Mouse (Mus musculus): ENCODE measurements around the gene Usp40. TPM values are rescaled to one million over a fixed set of nuclear protein-coding genes. Genes with fewer than 3 reads are reported as not detected.

Usp40 gene
- polyA plus RNA-seq, 1 experiment from 2014 or later: 34.3 TPM

DNA sequence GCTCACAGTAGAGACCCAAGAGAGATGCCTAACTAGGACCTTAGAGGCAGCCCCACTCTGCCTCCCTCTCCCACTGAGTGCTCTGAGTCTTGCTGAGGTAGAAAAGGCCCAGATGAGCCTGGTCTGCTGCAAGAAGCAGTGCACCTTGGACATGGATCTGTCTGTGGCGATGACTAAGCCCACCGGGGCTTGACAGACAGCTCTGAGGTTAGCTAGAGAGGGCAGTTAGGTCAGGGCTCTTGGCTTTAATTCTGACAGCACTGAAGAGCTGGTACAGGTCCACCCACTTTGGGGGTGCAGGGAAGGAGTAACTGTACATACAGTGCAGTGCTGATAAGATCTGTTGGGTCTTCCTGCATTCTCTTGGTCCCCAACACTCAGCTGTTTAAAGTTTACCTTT is 72.8 kb downstream of the Usp40 start:
- Histone ChIP-seq H3K9ac (ENCODE audit: low read length) (no peak overlapping the region), H3K36me3 (ENCODE audit: control insufficient read depth, insufficient read depth, low read length) (no peaks in the 10 kb centered on the region; the same call in 1 of the 2 replicates), H3K27me3 (ENCODE audit: control insufficient read depth, insufficient read depth, low read length) (no peaks in the 10 kb centered on the region), H3K4me2 (ENCODE audit: low read depth, low read length, severe bottlenecking) (no peak overlapping the region), H3K4me1 (replicated peaks; ENCODE audit: control insufficient read depth, insufficient read depth, low read length) (no peaks in the 10 kb centered on the region), H3K9me3 (ENCODE audit: control insufficient read depth, low read length) (no peaks in the 10 kb centered on the region), H3K4me3 (ENCODE audit: low read depth, low read length) (no peak overlapping the region), H3K27ac (ENCODE audit: low read depth, low read length) (no peak overlapping the region)
- DNase-seq (ENCODE audit: low spot score) (no peak), ATAC-seq (replicated peaks; ENCODE audit: low FRiP score) (no peak)
- WGBS: 100% methylated on average over 2 of the region's 2 CpGs

DNA sequence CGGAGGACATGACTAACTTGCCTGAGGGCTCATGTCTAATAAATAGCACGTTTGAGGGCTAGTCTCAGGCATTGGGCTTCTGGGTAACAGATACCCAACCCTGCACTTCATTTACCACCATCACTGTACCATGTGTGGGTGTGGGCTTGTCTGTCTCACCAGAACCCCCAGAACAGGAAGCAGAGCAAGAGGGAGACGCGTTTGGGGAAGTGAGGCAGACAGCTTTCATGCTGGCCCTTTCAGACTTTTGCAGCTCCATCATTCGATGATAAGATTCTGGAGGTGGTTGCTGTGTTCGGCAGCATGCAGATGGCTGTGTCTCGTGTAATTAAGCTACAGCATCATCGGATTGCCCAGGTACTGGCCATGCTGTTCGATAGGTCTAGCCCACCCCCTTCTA is 73.3 kb downstream of the Usp40 start:
- H3K4me2 ChIP-seq (ENCODE audit: low read depth, low read length, severe bottlenecking): no peak overlapping the region
- H3K4me1 ChIP-seq (replicated peaks; ENCODE audit: control insufficient read depth, insufficient read depth, low read length): no peaks in the 10 kb centered on the region
- H3K36me3 ChIP-seq (ENCODE audit: control insufficient read depth, insufficient read depth, low read length): no peaks in the 10 kb centered on the region; the same call in 1 of the 2 replicates
- DNase-seq (ENCODE audit: low spot score) (no peak), ATAC-seq (replicated peaks; ENCODE audit: low FRiP score) (no peak)
- no peaks in the 10 kb centered on the region for H3K9me3 ChIP-seq (ENCODE audit: control insufficient read depth, low read length)
- H3K9ac ChIP-seq (ENCODE audit: low read length): no peak overlapping the region
- no peak overlapping the region for H3K27ac ChIP-seq (ENCODE audit: low read depth, low read length)
- no peaks in the 10 kb centered on the region for H3K27me3 ChIP-seq (ENCODE audit: control insufficient read depth, insufficient read depth, low read length)
- H3K4me3 ChIP-seq (ENCODE audit: low read depth, low read length): no peak overlapping the region
- WGBS: 87% methylated on average over 9 of the region's 9 CpGs

DNA sequence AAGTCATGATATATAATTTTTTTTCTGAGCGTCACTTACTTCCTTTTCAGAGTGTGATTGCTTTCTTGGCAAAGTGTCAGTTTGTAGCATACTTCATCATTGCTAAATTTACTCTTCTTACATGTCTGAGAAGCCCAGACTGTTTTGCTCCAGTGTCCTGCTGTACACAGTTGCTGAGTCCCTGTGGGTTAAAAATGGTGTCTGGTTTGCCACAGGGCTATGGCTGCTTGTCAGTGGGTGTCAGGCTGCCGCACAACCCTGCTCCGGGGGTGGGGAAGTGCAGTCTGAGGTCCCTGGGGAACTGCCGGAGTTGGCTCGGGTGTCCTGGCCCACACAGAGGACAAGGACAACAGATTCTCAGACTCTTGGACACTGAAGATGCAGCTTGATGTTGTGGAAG is 75.3 kb downstream of the Usp40 start:
- no peaks in the 10 kb centered on the region for H3K4me1 ChIP-seq (replicated peaks; ENCODE audit: control insufficient read depth, insufficient read depth, low read length)
- H3K27me3 ChIP-seq (ENCODE audit: control insufficient read depth, insufficient read depth, low read length): no peaks in the 10 kb centered on the region
- whole genome bisulfite sequencing: 84% methylated on average over 5 of the region's 5 CpGs
- no peak overlapping the region for H3K4me2 ChIP-seq (ENCODE audit: low read depth, low read length, severe bottlenecking)
- no peak overlapping the region for H3K27ac ChIP-seq (ENCODE audit: low read depth, low read length)
- DNase-seq (ENCODE audit: low spot score) (no peak), ATAC-seq (replicated peaks; ENCODE audit: low FRiP score) (no peak)
- H3K4me3 ChIP-seq (ENCODE audit: low read depth, low read length): no peak overlapping the region
- H3K9me3 ChIP-seq (ENCODE audit: control insufficient read depth, low read length): no peaks in the 10 kb centered on the region
- no peaks in the 10 kb centered on the region; the same call in 1 of the 2 replicates for H3K36me3 ChIP-seq (ENCODE audit: control insufficient read depth, insufficient read depth, low read length)
- H3K9ac ChIP-seq (ENCODE audit: low read length): no peak overlapping the region

DNA sequence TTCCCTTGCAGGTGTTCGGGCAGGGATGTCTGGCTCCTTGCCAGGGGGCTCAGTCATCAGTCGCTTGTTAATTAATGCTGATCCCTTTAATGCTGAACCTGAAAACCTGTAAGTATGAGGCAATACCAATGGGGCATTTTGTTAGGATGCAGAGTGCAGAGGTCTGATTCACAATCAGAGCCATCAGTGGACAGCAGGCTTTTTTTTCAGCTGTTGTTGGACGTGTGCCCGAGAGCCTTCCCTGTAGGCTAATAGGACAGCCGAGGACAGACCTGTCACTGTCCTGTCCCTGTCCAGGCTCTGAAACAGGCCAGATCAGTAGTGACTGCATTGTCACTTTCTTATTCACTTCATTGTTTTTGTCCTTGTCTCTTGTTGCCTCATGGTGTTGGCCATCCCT is 78.6 kb downstream of the Usp40 start:
- Histone ChIP-seq H3K4me2 (ENCODE audit: low read depth, low read length, severe bottlenecking) (no peak overlapping the region), H3K4me3 (ENCODE audit: low read depth, low read length) (no peak overlapping the region), H3K27ac (ENCODE audit: low read depth, low read length) (no peak overlapping the region), H3K9me3 (ENCODE audit: control insufficient read depth, low read length) (no peaks in the 10 kb centered on the region), H3K27me3 (ENCODE audit: control insufficient read depth, insufficient read depth, low read length) (no peaks in the 10 kb centered on the region), H3K36me3 (ENCODE audit: control insufficient read depth, insufficient read depth, low read length) (no peaks in the 10 kb centered on the region; the same call in 1 of the 2 replicates), H3K4me1 (replicated peaks; ENCODE audit: control insufficient read depth, insufficient read depth, low read length) (no peaks in the 10 kb centered on the region), H3K9ac (ENCODE audit: low read length) (no peak overlapping the region)
- ATAC-seq (replicated peaks; ENCODE audit: low FRiP score): no peak
- DNase-seq (ENCODE audit: low spot score): no peak
- WGBS: 82% methylated on average over 5 of the region's 5 CpGs

DNA sequence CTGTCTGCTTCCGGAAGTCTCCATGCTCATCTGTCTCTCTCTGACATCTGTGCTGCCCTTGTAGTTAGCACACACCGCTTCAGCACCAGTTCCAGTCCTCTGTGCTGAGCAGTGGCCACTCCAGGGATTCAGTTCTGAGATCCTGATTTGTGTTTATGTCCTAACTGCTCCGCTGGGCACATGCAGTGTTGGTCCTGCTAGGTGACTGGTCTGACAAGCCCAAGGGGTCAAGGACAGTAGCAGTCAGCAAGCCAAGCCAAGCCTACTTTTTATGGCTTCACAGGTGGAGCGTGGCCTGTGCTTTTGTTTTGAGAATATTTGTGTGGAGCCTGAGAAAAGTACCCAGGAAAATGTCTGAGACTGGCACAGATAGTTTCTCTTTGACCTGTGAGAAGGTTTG is 83.5 kb downstream of the Usp40 start:
- no peak for ATAC-seq (replicated peaks; ENCODE audit: low FRiP score)
- no peak overlapping the region for H3K27ac ChIP-seq (ENCODE audit: low read depth, low read length)
- 93% methylated on average over 4 of the region's 4 CpGs for WGBS
- H3K27me3 ChIP-seq (ENCODE audit: control insufficient read depth, insufficient read depth, low read length): no peaks in the 10 kb centered on the region
- DNase-seq (ENCODE audit: low spot score): no peak
- H3K9me3 ChIP-seq (ENCODE audit: control insufficient read depth, low read length): no peaks in the 10 kb centered on the region
- no peaks in the 10 kb centered on the region for H3K4me1 ChIP-seq (replicated peaks; ENCODE audit: control insufficient read depth, insufficient read depth, low read length)
- H3K4me2 ChIP-seq (ENCODE audit: low read depth, low read length, severe bottlenecking): no peak overlapping the region
- H3K4me3 ChIP-seq (ENCODE audit: low read depth, low read length): no peak overlapping the region
- H3K9ac ChIP-seq (ENCODE audit: low read length): no peak overlapping the region
- H3K36me3 ChIP-seq (ENCODE audit: control insufficient read depth, insufficient read depth, low read length): no peaks in the 10 kb centered on the region; the same call in 1 of the 2 replicates

DNA sequence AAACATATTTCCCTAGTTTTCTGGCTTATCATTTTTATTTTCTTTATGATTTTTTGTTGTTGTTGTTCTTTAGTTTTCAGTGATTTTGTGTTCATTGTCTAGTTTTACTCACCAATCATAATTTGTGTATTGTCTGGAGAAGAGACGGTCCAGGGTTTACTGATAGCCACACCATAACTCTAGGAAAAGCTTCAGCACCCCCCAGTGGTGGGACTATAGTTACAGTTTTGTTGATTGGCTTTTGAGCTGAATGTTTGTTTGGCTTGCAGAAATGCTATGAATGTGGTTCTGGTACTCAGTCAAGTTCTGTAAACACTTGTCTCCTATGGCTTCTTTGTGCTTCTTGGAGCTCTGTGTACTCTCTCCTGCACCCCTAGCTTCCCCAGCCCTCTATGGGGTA is 85.7 kb downstream of the Usp40 start:
- no peaks in the 10 kb centered on the region for H3K4me1 ChIP-seq (replicated peaks; ENCODE audit: control insufficient read depth, insufficient read depth, low read length)
- no peak for DNase-seq (ENCODE audit: low spot score)
- WGBS: 85% methylated on average over 1 of the region's 1 CpGs

DNA sequence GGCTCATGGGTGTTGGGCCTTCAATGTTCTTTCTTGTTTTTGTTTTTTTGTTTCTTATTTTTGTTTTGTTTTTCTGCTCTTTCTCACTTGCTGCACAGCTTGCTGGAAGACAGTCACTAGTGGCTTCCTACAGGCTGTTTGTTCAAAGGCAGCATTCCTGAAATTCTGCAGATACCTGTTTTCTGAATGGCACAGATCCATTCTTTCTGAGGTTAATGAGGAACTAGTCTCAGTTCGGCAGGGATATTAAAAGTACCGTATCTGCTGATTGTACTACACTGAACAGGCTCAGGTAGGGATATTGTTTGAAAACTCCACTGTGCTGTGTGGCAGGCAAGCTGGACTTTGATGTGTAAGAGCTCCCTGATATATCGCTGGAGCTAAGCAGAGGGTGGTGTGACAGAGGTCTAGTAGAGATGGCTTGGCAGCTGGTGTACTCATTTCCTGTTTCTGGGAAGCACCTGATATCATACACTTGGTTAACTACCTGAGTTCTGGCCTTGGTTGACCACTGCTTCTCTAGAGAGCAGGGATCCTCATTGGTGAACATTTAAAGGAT is 88.2 kb downstream of the Usp40 start:
- WGBS: 86% methylated on average over 3 of the region's 3 CpGs
- Histone ChIP-seq H3K4me1 (replicated peaks; ENCODE audit: control insufficient read depth, insufficient read depth, low read length) (no peaks in the 10 kb centered on the region), H3K9ac (ENCODE audit: low read length) (no peak overlapping the region), H3K4me2 (ENCODE audit: low read depth, low read length, severe bottlenecking) (no peak overlapping the region), H3K9me3 (ENCODE audit: control insufficient read depth, low read length) (no peaks in the 10 kb centered on the region), H3K27ac (ENCODE audit: low read depth, low read length) (no peak overlapping the region), H3K36me3 (ENCODE audit: control insufficient read depth, insufficient read depth, low read length) (no peaks in the 10 kb centered on the region; the same call in 1 of the 2 replicates), H3K27me3 (ENCODE audit: control insufficient read depth, insufficient read depth, low read length) (no peaks in the 10 kb centered on the region), H3K4me3 (ENCODE audit: low read depth, low read length) (no peak overlapping the region)
- no peak for ATAC-seq (replicated peaks; ENCODE audit: low FRiP score)
- no peak for DNase-seq (ENCODE audit: low spot score)

More for the DNA sequence above, 85.7 kb downstream of the Usp40 start:
- H3K27ac ChIP-seq (ENCODE audit: low read depth, low read length): no peak overlapping the region
- H3K4me3 ChIP-seq (ENCODE audit: low read depth, low read length): no peak overlapping the region
- no peaks in the 10 kb centered on the region; the same call in 1 of the 2 replicates for H3K36me3 ChIP-seq (ENCODE audit: control insufficient read depth, insufficient read depth, low read length)
- no peak overlapping the region for H3K9ac ChIP-seq (ENCODE audit: low read length)
- no peak for ATAC-seq (replicated peaks; ENCODE audit: low FRiP score)
- no peaks in the 10 kb centered on the region for H3K9me3 ChIP-seq (ENCODE audit: control insufficient read depth, low read length)
- H3K27me3 ChIP-seq (ENCODE audit: control insufficient read depth, insufficient read depth, low read length): no peaks in the 10 kb centered on the region
- no peak overlapping the region for H3K4me2 ChIP-seq (ENCODE audit: low read depth, low read length, severe bottlenecking)

DNA sequence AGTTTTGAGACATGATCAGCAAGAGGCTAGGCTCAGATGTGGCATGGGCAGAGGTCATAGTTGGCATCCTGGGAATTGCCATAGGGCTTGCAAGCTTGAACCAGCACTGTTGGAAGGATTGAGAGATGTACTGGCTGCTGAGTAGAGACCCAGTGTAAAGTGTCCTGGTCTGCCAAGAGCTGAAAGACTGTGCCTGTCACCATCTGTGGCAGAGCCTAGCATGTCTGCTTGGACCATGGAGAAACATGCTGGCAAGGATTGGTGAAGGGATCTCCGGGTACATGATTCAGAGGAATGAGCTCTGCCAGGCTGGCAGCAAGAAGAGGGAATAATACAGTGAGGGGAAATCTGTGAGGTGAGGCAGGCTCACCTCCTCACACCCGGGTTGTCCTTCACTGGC is 90.3 kb downstream of the Usp40 start:
- H3K9me3 ChIP-seq (ENCODE audit: control insufficient read depth, low read length): no peaks in the 10 kb centered on the region
- no peak overlapping the region for H3K4me2 ChIP-seq (ENCODE audit: low read depth, low read length, severe bottlenecking)
- H3K27me3 ChIP-seq (ENCODE audit: control insufficient read depth, insufficient read depth, low read length): no peaks in the 10 kb centered on the region
- no peaks in the 10 kb centered on the region; the same call in 1 of the 2 replicates for H3K36me3 ChIP-seq (ENCODE audit: control insufficient read depth, insufficient read depth, low read length)
- ATAC-seq (replicated peaks; ENCODE audit: low FRiP score) (no peak), DNase-seq (ENCODE audit: low spot score) (no peak)
- no peaks in the 10 kb centered on the region for H3K4me1 ChIP-seq (replicated peaks; ENCODE audit: control insufficient read depth, insufficient read depth, low read length)
- no peak overlapping the region for H3K9ac ChIP-seq (ENCODE audit: low read length)
- 94% methylated on average over 2 of the region's 2 CpGs for WGBS
- H3K4me3 ChIP-seq (ENCODE audit: low read depth, low read length): no peak overlapping the region
- no peak overlapping the region for H3K27ac ChIP-seq (ENCODE audit: low read depth, low read length)

DNA sequence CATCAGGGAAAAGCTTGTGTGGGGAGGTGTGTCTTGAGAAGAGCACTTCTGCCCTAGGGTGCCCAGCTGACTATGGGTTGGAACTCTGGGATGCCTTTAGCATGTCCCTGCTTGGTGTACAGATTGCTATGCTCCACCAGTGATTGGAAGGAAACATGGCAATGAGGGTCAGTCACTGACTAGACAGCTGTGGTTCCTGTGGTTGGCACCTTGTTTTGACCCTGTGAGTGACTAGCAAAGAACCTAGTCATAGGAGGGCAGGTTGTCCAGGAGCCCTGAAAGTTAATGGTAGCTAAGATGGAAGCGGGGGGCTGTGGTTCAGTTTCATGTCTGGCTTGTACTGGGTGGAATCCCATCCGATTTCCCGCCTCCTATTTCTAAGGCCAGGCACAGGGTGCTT is 91.0 kb downstream of the Usp40 start:
- Histone ChIP-seq H3K27ac (ENCODE audit: low read depth, low read length) (no peak overlapping the region), H3K4me1 (replicated peaks; ENCODE audit: control insufficient read depth, insufficient read depth, low read length) (no peaks in the 10 kb centered on the region), H3K27me3 (ENCODE audit: control insufficient read depth, insufficient read depth, low read length) (no peaks in the 10 kb centered on the region), H3K4me3 (ENCODE audit: low read depth, low read length) (no peak overlapping the region), H3K9ac (ENCODE audit: low read length) (no peak overlapping the region), H3K36me3 (ENCODE audit: control insufficient read depth, insufficient read depth, low read length) (no peaks in the 10 kb centered on the region; the same call in 1 of the 2 replicates), H3K4me2 (ENCODE audit: low read depth, low read length, severe bottlenecking) (no peak overlapping the region), H3K9me3 (ENCODE audit: control insufficient read depth, low read length) (no peaks in the 10 kb centered on the region)
- ATAC-seq (replicated peaks; ENCODE audit: low FRiP score): no peak
- no peak for DNase-seq (ENCODE audit: low spot score)
- 89% methylated on average over 3 of the region's 3 CpGs for WGBS
